Mouse (Mus musculus) monocyte, adult 2 months (primary cell): ENCODE results near the gene Ccdc71.

ENCODE experiments used
- DNase-seq, 2 experiments: peaks; one replicate each; pipeline ENCODE4 v3.0.0; 2022; ENCODE audit warnings: low spot score in 2 of 2, low read depth in 1 of 2

The Ccdc71 gene

GRCm38 (mm10) chr9:108456953-108457352 is 3.4 kb upstream of the Ccdc71 start:
- no peak for DNase-seq

- peak in 1 of 2 experiments; percentile 14 for DNase-seq
These were observed 398 bp upstream of the Ccdc71 start for GRCm38 (mm10) chr9:108459939-108460318.

- DNase-seq: no peak
These were observed 879 bp downstream of the Ccdc71 start, which contains the start of gene Klhdc8b for GRCm38 (mm10) chr9:108461181-108461631. TSS of gene Klhdc8b (minus strand) at chr9:108461581.

GRCm38 (mm10) chr9:108461675-108462074 is 1.3 kb downstream of the Ccdc71 start:
- no peak for DNase-seq

- DNase-seq: no peak
These were observed 1.9 kb downstream of the Ccdc71 start for GRCm38 (mm10) chr9:108462192-108462591.

- DNase-seq: no peak
These were observed 3.4 kb downstream of the Ccdc71 start for GRCm38 (mm10) chr9:108463713-108464112.

- no peak for DNase-seq
These were observed 5.9 kb downstream of the Ccdc71 start for GRCm38 (mm10) chr9:108466219-108466618.

GRCm38 (mm10) chr9:108469430-108469829 is 9.1 kb downstream of the Ccdc71 start:
- no peak for DNase-seq

GRCm38 (mm10) chr9:108469845-108470244 is 9.5 kb downstream of the Ccdc71 start:
- no peak for DNase-seq

GRCm38 (mm10) chr9:108474528-108474927 is 14.2 kb downstream of the Ccdc71 start:
- no peak for DNase-seq

- no peak for DNase-seq
These were observed 18.4 kb downstream of the Ccdc71 start for GRCm38 (mm10) chr9:108478638-108479156.

- DNase-seq: no peak
These were observed 18.9 kb downstream of the Ccdc71 start for GRCm38 (mm10) chr9:108479241-108479640.

- no peak for DNase-seq
These were observed 19.5 kb downstream of the Ccdc71 start, which contains the start of gene Lamb2 for GRCm38 (mm10) chr9:108479721-108480351. TSS of gene Lamb2 (plus strand) at chr9:108479736.

- no peak for DNase-seq
These were observed 20.6 kb downstream of the Ccdc71 start for GRCm38 (mm10) chr9:108480813-108481519.

- no peak for DNase-seq
These were observed 21.3 kb downstream of the Ccdc71 start for GRCm38 (mm10) chr9:108481520-108482210.

GRCm38 (mm10) chr9:108483051-108483790 is 22.9 kb downstream of the Ccdc71 start:
- DNase-seq: no peak

- DNase-seq: no peak
These were observed 23.7 kb downstream of the Ccdc71 start for GRCm38 (mm10) chr9:108484021-108484420.

GRCm38 (mm10) chr9:108485301-108485875 is 25.1 kb downstream of the Ccdc71 start:
- no peak for DNase-seq

- no peak for DNase-seq
These were observed 26.7 kb downstream of the Ccdc71 start for GRCm38 (mm10) chr9:108486973-108487530.

- DNase-seq: no peak
These were observed 28.1 kb downstream of the Ccdc71 start for GRCm38 (mm10) chr9:108488403-108488802.
